Mouse (Mus musculus) cortical plate, adult 2 months (tissue): ENCODE data around the gene Tmpo.

Experiments
- CTCF ChIP-seq: fragments of 200-500 bp; IDR thresholded peaks from 2 replicates; pipeline ENCODE4 v1.5.1; 2011; ENCODE audit warnings: mild to moderate bottlenecking, control low read depth, low read length; ENCODE audit not compliant: insufficient read depth; ENCODE audit errors: extremely low read depth
- POLR2A ChIP-seq: fragments of 200-500 bp; IDR thresholded peaks from 2 replicates; pipeline ENCODE4 v1.6.1; 2011; ENCODE audit warnings: mild to moderate bottlenecking, low read length, control low read depth; ENCODE audit not compliant: insufficient read depth; ENCODE audit errors: extremely low read depth

DNA sequence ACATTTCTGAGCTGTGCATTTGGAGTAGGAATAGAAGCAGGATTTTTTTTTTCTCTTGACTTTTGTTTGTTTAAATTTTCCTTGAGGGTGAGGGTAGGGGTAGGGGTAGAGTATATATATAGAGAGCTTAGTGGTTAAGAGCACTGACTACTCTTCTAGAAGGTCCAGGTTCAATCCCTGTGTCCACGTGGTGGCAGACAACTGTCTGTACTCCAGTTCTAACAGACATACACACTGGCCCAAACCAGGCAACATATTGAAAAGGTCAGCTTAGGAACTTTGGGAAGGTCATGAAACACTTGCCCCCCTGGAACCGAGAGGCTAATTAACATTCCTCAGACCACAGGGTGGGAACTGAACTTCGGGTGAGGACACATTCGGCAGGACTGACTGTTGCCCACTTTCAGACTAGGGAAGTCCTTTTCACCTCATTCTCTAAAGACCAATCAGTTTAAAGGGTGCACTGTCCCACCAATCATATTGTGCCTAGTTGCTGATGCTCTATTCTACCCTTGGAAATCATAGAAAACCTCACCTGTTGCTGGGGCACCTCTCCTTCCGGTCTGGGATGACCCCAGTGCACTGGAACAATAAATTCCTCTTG lies 7.7 kb upstream of the Tmpo start:
- TF ChIP-seq CTCF, result no peak
- TF ChIP-seq POLR2A, result no peak
